Mouse (Mus musculus): ENCODE measurements around the gene Llph. TPM values are rescaled to one million over a fixed set of nuclear protein-coding genes. Genes with fewer than 3 reads are reported as not detected.

Gene Llph
- polyA plus RNA-seq (2012; rRNA removed), result 32.7 and 34.0 TPM in 2 replicates

DNA sequence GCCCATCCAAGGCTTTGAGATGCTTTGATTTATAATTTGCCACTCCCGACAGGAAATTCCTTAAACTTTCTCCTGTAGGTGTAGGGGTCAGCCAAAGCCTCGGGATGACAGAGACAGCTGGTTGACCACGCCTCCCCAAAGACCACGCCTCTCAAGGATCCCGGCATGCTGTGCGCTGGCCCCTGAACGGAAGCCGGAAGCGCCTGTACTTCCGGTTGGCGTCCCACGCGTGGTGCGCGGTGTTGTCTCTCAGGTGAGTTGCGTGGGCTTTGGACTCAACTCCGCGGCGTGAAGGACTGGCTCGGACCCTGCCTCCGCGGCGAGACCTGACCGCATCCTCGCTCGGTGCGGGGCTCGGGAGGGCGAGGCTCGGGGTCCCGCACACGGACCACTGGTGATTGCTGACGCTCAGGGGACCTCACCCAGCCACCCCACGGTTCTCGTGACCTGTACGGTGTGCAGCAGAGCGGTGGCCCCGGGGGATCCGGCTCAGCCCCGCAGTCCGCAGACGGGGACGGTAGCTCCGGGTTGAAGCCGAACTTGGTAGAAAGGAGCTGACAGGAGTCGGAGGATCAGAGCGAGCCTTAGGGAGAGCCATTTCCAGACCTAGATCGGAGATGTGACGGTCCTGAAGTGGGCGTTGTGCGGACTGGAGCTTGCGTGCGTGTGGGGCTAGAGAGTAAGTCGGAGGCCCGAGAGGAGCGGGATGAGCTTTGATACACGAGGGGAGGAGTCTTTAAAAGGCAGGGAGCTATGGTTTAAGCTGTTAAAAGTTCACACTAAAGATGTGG is at the start of gene Llph:
TSS of gene Llph (plus strand) at position 200 of the 791 bp plus-strand sequence.

DNA sequence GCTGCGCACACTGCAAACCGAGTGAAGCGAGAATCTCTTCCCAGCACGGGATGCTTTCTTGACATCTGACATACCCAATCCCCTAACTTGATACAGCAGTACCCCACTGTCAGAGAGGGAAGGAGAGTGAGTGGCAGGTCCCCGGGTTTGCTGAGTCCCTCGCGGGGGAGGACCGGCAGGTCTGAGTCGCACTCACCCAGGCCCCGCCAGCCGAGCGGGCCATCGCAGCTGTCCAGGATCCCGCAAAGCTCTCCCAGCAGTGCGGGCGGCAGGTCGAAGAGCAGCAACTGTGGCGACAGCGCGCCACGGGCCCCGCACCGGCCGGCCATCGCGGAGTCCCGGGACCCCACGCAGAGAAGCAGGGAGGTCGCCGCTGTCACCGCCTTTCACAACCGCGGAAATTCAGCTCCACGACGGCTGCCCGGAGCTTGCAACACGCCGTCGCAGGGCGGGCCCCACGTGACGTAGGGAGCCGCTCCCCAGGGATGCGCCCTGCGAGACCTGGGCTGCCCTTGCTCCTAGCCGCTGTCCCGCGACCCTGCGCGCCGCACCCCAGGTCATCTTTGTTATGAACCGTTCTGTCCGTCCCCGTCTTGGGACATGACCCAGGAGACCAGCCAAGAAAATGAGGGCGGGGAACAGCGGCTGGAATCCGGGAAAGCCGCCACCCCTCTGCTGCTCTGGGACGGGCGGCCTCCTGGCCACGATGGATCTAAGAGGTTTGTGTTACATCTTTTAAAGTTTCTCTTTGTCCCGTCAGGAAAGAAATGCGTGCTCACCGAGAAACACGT is 25.5 kb upstream of the Llph start, which contains the start of gene Tmbim4:
TSS of gene Tmbim4 (plus strand) at position 460 of the 791 bp plus-strand sequence.

DNA sequence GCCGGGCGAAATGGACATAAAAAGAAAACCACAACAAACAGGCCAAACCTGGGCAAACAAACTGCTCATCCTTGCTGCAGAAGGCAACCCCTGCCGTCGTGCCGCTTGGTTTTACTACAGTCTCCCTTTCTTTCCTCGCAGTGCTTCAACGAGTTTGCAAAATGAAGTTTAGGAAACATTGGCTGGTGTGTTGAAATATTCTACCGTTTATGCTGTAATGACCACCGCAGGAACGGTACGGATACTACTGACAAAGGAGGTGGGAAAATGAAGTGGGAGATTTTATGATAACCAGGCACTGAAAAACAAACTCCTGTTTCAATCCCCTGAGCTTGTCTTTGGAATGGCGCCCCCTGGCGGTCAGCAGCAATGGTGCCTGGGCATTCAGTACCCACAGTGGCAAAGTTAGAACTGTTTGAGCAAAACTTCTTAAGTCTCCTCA is 24.9 kb upstream of the Llph start, which contains the start of gene Irak3:
TSS of gene Irak3 (minus strand) at position 170 of the 442 bp plus-strand sequence.

Other genes with a start within 250 kb of the Llph start
- 5.7 and 6.4 TPM in 2 replicates for gene Helb, start 114.1 kb upstream of the Llph start, polyA plus RNA-seq (2012; rRNA removed)
- gene Tmbim4, start 25.5 kb upstream of the Llph start, polyA plus RNA-seq (2012; rRNA removed), result 78.0 and 81.8 TPM in 2 replicates
- gene Irak3, start 24.9 kb upstream of the Llph start, polyA plus RNA-seq (2012; rRNA removed), result 0.39 and 1.1 TPM in 2 replicates
- 8.5 and 18.3 TPM in 2 replicates for gene Hmga2, start 249.4 kb downstream of the Llph start, polyA plus RNA-seq (2012; rRNA removed)

Data from central nervous system, embryonic 14 days (tissue).